Mouse (Mus musculus) megakaryocyte, embryonic 14.5 days (primary cell): ENCODE measurements around the gene Npb.

Experiments
- FLI1 ChIP-seq: IDR thresholded peaks from 2 replicates; pipeline ENCODE4 v1.6.1; 2012; ENCODE audit warnings: low read length, inconsistent platforms, mixed read lengths
- GATA1 ChIP-seq: IDR thresholded peaks from 3 replicates; pipeline ENCODE4 v1.6.1; 2012; ENCODE audit warnings: mixed read lengths, low read length, inconsistent platforms, borderline replicate concordance

DNA sequence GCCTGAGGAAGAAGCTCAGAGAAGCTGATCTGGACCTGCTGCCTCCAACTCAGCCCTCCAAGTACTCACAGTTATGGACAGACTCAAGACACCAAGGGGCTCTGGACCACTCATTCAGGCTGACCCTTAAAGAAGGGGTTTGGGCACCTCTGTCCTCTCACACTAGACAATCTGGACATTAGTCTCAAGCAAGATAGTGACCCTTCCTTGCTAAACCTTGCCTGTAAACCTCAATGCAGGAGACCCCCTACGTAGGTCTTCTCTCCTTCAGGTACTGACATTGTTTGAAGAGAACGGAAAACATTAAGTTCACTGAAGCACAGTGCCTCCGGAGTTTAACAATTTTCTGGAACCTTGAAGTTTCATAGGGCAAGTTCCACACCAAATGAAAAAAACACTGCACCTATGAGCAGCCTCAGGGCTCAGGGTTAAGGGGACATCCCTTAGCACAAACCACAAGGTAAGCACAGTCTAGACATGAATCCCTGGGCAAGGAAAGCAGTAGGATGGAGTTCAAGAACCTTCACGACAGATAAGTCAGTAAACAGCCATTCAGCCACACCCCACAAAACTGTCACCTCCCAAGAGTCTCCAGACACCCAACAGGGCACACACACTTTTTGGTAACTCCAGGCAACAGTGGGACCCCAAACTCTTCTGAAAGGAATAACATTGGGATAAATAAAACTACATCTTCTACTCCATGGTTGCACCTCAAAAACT is 23.6 kb downstream of the Npb start:
- TF ChIP-seq GATA1 = no peak
- no peak for TF ChIP-seq FLI1
